Mouse (Mus musculus) embryonic facial prominence, embryonic 11.5 days (tissue): ENCODE results near the gene Trim5. TPM values are rescaled to one million over a fixed set of nuclear protein-coding genes. Genes with fewer than 3 reads are reported as not detected.
"Not testable (repeated sequence)": the region's sequence is repeated elsewhere in the genome, so short reads cannot be mapped to it uniquely, and the experiment has no call there.

Experiments used
- ATAC-seq: fragments of 200-750 bp; cut with Nextera tagmentation; replicated peaks from 2 replicates; pipeline ENCODE4 v1.8.0; 2017; ENCODE audit warnings: low read depth; ENCODE audit not compliant: insufficient number of reproducible peaks, low FRiP score, low TSS enrichment
- DNase-seq: peaks from one replicate; pipeline ENCODE4 v3.0.0-alpha.2; 2015; ENCODE audit warnings: low spot score
- H3K27ac ChIP-seq: fragments of 300-500 bp; sonication (generic); replicated peaks from 2 replicates; pipeline ENCODE4 v1.5.1; 2014; ENCODE audit warnings: mild to moderate bottlenecking, low read depth, low read length, control low read depth
- H3K27me3 ChIP-seq: fragments of 300-500 bp; sonication (generic); 2 replicates; pipeline ENCODE4 v1.6.1; 2014; ENCODE audit warnings: mild to moderate bottlenecking, low read length, moderate library complexity, mixed read lengths; ENCODE audit not compliant: control insufficient read depth, insufficient read depth
- H3K36me3 ChIP-seq: fragments of 300-500 bp; sonication (generic); replicated peaks from 2 replicates; pipeline ENCODE4 v1.6.1; 2014; ENCODE audit warnings: low read depth, mild to moderate bottlenecking, low read length, moderate library complexity, mixed read lengths; ENCODE audit not compliant: control insufficient read depth, insufficient read depth
- H3K4me1 ChIP-seq: fragments of 300-500 bp; sonication (generic); 2 replicates; pipeline ENCODE4 v1.6.1; 2014; ENCODE audit warnings: low read length, mixed read lengths; ENCODE audit not compliant: control insufficient read depth, insufficient read depth
- H3K4me2 ChIP-seq: fragments of 300-500 bp; sonication (generic); 2 replicates; pipeline ENCODE4 v1.6.1; 2014; ENCODE audit warnings: low read depth, mild to moderate bottlenecking, control low read depth, low read length, moderate library complexity
- H3K4me3 ChIP-seq: fragments of 300-500 bp; sonication (generic); 2 replicates; pipeline ENCODE4 v1.5.1; 2014; ENCODE audit warnings: low read depth, low read length, control low read depth
- H3K9ac ChIP-seq: fragments of 300-500 bp; sonication (generic); replicated peaks from 2 replicates; pipeline ENCODE4 v1.6.1; 2014; ENCODE audit warnings: mild to moderate bottlenecking, control low read depth, low read length
- H3K9me3 ChIP-seq: fragments of 300-500 bp; sonication (generic); replicated peaks from 2 replicates; pipeline ENCODE4 v1.6.1; 2016; ENCODE audit warnings: mild to moderate bottlenecking, low read length, inconsistent platforms, mixed read lengths; ENCODE audit not compliant: control insufficient read depth
- WGBS: fragments of 180-500 bp; shearing (Covaris S2); extraction: QIAGEN DNeasy Blood & Tissue Kit; methylation state at CpG from one replicate; pipeline ENCODE4 v1.1.7; 2014; 5-methylcytosine and 5-hydroxymethylcytosine counted together
- polyA plus RNA-seq: library from polyadenylated mRNA; unstranded; fragments of >200 nt; fragmentation: Nextera tagmentation; extraction: Ambion mirVana; gene quantifications from 2 replicates; pipeline ENCODE4 v1.2.1, GENCODE M21; 2014

Gene Trim5
- 0.11 TPM in 1 of 2 replicates, not detected in the other for polyA plus RNA-seq

DNA sequence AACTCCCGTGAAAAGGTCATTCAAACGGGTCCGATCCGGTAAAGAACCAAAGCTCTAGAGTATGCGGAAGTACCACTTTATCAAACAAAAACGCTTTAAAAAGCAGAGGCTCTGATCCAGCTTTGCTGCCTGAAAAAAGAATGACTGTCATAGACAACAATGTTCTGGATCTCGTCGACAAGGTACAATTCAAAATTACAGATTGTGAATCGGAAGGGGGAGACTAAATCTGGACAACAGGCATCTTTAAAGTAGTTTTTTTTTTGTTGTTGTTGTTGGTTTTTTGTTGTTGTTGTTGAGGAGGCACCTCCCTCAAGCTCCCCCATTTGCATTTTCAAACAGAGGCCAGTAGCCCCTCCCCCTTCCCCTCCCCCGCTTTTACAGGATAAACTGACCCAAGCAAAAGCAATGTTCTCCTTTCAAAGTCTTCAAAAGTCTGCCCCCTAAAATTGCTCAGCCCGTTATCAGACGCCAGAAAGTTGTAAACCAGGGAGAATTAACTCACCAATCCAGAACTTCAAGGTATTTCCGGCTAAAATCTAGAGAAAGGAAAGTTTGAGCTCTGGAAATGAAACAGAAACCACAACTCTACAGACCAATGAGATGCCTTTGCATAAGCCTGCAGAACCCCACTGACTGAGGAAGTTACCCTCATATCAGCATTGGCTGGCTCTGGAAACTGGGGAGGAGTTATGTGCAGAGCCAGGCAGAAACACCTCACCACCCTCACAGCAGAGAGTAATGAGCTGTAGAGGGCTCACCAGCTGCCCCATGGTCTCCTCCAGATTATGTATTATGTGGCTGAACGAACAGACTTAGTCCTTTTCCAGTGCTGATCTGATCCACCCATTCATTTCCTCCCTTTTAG, at the start of gene Trim5:
Gene Trim5 (minus strand): TSS at position 519 of the 868 bp plus-strand sequence.
- H3K4me2 ChIP-seq, H3K27me3 ChIP-seq, H3K4me1 ChIP-seq, DNase-seq, H3K4me3 ChIP-seq, H3K27ac ChIP-seq, H3K9ac ChIP-seq, ATAC-seq, H3K9me3 ChIP-seq, H3K36me3 ChIP-seq: not testable (repeated sequence)
- WGBS: 38% methylated on average over 14 of the region's 14 CpGs

DNA sequence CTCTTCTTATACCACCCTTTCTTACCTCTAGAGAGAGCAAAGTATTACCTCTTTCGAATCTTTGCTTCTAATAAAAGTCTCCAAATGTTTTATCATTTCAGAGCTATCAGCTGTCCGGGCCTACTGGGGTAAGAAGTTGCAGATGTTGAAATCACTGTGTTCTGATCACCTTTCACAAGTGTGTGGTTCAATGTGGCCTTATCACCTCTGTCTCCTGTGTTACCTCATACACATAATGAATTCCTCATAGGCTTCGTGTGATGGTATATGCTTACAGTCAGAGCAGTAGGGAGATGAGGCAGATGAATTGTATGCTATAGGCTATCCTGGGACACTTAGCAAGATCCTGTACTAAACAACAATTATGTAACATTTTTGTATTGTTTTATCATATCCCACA, 47.7 kb upstream of the Trim5 start:
- DNase-seq, H3K36me3 ChIP-seq, H3K27me3 ChIP-seq, H3K9me3 ChIP-seq, H3K4me3 ChIP-seq, ATAC-seq, H3K9ac ChIP-seq, H3K4me1 ChIP-seq, H3K4me2 ChIP-seq, H3K27ac ChIP-seq: not testable (repeated sequence)
- 80% methylated on average over 3 of the region's 3 CpGs for WGBS

GRCm38 (mm10) chr7:104329171-104329570, 41.3 kb upstream of the Trim5 start, which contains the start of gene Trim34b:
Gene Trim34b, plus strand, starts transcription at chr7:104329471.
- H3K4me3 ChIP-seq, ATAC-seq, DNase-seq, H3K9ac ChIP-seq, H3K27me3 ChIP-seq, H3K36me3 ChIP-seq, H3K4me2 ChIP-seq, H3K27ac ChIP-seq, H3K9me3 ChIP-seq, H3K4me1 ChIP-seq: not testable (repeated sequence)
- WGBS: 100% methylated on average over 2 of the region's 2 CpGs

DNA sequence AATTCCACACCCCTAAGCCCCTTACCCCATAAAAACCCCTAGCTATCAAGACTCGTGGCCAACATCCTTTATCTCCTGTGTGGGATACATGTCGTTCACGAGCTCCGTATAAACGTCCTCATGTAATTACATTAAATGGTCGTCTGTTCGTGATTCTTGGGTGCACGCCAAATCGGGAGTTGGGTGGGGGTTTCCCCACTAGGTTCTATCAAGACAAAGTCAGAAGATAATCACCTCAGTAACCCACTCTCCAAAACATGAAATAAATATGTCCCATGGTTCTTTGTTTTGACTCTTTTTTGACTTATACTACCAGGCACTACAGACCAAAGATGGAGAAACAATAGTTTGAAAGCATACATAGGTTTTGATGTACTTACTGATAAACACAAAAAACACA, 34.1 kb upstream of the Trim5 start:
- no peak overlapping the region for H3K9ac ChIP-seq
- no peak overlapping the region for H3K4me3 ChIP-seq
- WGBS: 89% methylated on average over 9 of the region's 9 CpGs
- H3K4me2 ChIP-seq: no peak overlapping the region
- ATAC-seq (no peak), DNase-seq (no peak)
- H3K9me3 ChIP-seq: no peaks in the 10 kb centered on the region
- H3K27ac ChIP-seq: no peak overlapping the region
- no peaks in the 10 kb centered on the region for H3K36me3 ChIP-seq
- H3K27me3 ChIP-seq: no peaks in the 10 kb centered on the region
- no peaks in the 10 kb centered on the region for H3K4me1 ChIP-seq

DNA sequence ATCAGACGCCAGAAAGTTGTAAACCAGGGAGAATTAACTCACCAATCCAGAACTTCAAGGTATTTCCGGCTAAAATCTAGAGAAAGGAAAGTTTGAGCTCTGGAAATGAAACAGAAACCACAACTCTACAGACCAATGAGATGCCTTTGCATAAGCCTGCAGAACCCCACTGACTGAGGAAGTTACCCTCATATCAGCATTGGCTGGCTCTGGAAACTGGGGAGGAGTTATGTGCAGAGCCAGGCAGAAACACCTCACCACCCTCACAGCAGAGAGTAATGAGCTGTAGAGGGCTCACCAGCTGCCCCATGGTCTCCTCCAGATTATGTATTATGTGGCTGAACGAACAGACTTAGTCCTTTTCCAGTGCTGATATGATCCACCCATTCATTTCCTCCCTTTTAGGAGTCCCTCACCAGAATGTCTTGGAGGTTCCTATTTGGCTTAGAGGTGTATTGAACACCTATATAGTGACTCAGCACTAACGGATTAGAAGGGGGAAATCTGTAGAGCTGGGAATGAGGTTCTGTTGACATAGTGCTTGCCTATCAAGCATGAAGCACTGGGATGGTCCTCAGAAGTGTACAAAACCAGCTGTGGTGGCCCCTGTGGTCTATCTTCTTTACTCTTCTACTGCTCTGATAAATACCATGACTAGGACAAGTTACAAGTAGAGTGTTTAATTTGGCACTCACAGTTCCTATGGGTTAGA, 27.6 kb upstream of the Trim5 start, which contains the start of gene Trim12a:
Gene Trim12a (minus strand): TSS at position 98 of the 712 bp plus-strand sequence.
- not testable (repeated sequence) for ATAC-seq, H3K9ac ChIP-seq, H3K36me3 ChIP-seq, DNase-seq, H3K9me3 ChIP-seq, H3K27me3 ChIP-seq, H3K27ac ChIP-seq, H3K4me1 ChIP-seq
- peak within 1 kb of the TSS; percentile 13; the same call in 1 of the 2 replicates for H3K4me2 ChIP-seq
- H3K4me3 ChIP-seq: peak within 1 kb of the TSS; percentile 26
- 31% methylated on average over 4 of the region's 4 CpGs for WGBS

DNA sequence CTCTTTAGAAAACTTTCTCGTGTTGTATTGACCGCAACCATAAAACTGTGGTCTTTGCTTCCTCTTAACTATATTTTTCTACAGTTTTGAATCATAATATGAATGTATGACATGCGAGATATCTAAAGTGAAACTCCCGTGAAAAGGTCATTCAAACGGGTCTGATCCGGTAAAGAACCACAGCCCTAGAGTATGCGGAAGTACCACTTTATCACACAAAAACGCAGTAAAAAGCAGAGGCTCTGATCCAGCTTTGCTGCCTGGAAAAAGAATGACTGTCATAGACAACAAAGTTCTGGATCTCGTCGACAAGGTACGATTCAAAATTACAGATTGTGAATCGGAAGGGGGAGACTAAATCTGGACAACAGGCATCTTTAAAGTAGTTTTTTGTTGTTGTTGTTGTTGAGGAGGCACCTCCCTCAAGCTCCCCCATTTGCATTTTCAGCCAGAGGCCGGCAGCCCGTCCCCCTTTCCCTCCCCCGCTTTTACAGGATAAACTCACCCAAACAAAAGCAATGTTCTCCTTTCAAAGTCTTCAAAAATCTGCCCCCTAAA, 27.0 kb upstream of the Trim5 start:
- no peaks in the 10 kb centered on the region for H3K36me3 ChIP-seq
- ATAC-seq: no peak
- WGBS: 14% methylated on average over 15 of the region's 15 CpGs
- H3K9ac ChIP-seq: no peak overlapping the region
- H3K4me2 ChIP-seq: peak overlapping the region; percentile 13; the same call in 1 of the 2 replicates
- H3K27me3 ChIP-seq: no peaks in the 10 kb centered on the region
- peak overlapping the region; percentile 26 for H3K4me3 ChIP-seq
- no peaks in the 10 kb centered on the region for H3K9me3 ChIP-seq
- H3K4me1 ChIP-seq: no peaks in the 10 kb centered on the region
- DNase-seq: peak; percentile 4
- no peak overlapping the region for H3K27ac ChIP-seq

GRCm38 (mm10) chr7:104291638-104292400, 3.9 kb upstream of the Trim5 start:
- Histone ChIP-seq H3K4me3 (no peak overlapping the region), H3K27me3 (no peaks in the 10 kb centered on the region), H3K27ac (no peak overlapping the region), H3K4me2 (no peak overlapping the region), H3K4me1 (no peaks in the 10 kb centered on the region), H3K36me3 (no peaks in the 10 kb centered on the region), H3K9ac (no peak overlapping the region), H3K9me3 (no peaks in the 10 kb centered on the region)
- ATAC-seq: no peak
- WGBS: 79% methylated on average over 5 of the region's 5 CpGs
- no peak for DNase-seq
